Mouse (Mus musculus): ENCODE measurements around the gene Prr7.

The Prr7 gene

GRCm38 (mm10) chr13:55506697-55507096 is 42.6 kb downstream of the Prr7 start:
- no peak for DNase-seq (ENCODE audit: low read depth, low spot score)

GRCm38 (mm10) chr13:55507877-55508276 is 43.8 kb downstream of the Prr7 start:
- DNase-seq (ENCODE audit: low read depth, low spot score): no peak

GRCm38 (mm10) chr13:55508531-55508930 is 44.5 kb downstream of the Prr7 start:
- DNase-seq (ENCODE audit: low read depth, low spot score): no peak

- no peak for DNase-seq (ENCODE audit: low read depth, low spot score)
Observed at GRCm38 (mm10) chr13:55510332-55510667, 46.2 kb downstream of the Prr7 start.

GRCm38 (mm10) chr13:55510668-55511491 is 46.8 kb downstream of the Prr7 start:
- DNase-seq (ENCODE audit: low read depth, low spot score): no peak

GRCm38 (mm10) chr13:55511492-55511861 is 47.4 kb downstream of the Prr7 start:
- DNase-seq (ENCODE audit: low read depth, low spot score): no peak

- no peak for DNase-seq (ENCODE audit: low read depth, low spot score)
Observed at GRCm38 (mm10) chr13:55512379-55513031, 48.4 kb downstream of the Prr7 start.

GRCm38 (mm10) chr13:55513111-55513748 is 49.2 kb downstream of the Prr7 start, which contains the start of gene Pdlim7:
TSS of gene Pdlim7 (minus strand) at chr13:55513676.
- DNase-seq (ENCODE audit: low read depth, low spot score): no peak

- no peak for DNase-seq (ENCODE audit: low read depth, low spot score)
Observed at GRCm38 (mm10) chr13:55513828-55514227, 49.8 kb downstream of the Prr7 start.

- DNase-seq (ENCODE audit: low read depth, low spot score): peak; percentile 76
Observed at GRCm38 (mm10) chr13:55516955-55517354, 52.9 kb downstream of the Prr7 start.

- no peak for DNase-seq (ENCODE audit: low read depth, low spot score)
Observed at GRCm38 (mm10) chr13:55519606-55520005, 55.5 kb downstream of the Prr7 start.

- DNase-seq (ENCODE audit: low read depth, low spot score): no peak
Observed at GRCm38 (mm10) chr13:55522730-55523129, 58.7 kb downstream of the Prr7 start.

Measured in telencephalon, adult 2 months (tissue).